Mouse (Mus musculus): ENCODE data around the gene 4930544D05Rik. TPM values are rescaled to one million over a fixed set of nuclear protein-coding genes. Genes with fewer than 3 reads are reported as not detected.
A peak's percentile ranks its signal among the peaks of the same experiment; 100 is the strongest.

The 4930544D05Rik gene
- total and polyA plus RNA-seq, 2 experiments = not detected

DNA sequence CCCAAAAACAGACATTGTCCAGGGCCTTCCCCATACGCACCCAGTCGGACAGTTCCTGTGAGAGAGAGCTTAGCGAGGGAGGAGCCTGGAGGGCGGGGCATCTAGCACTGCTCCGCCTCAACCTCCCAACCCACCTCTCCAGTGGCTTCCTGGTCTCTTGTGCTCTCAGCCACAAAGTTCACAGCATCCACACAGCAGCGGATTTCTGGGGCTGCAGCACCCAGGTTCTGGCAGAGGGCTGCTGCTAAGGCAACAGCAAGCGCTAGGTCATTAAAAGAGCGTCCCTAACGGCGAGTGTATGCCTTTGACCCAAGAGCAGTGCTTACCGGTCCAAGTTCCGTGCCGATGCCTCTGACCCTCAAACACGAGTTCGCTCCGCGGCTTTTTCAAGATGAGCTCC, 574 bp upstream of the 4930544D05Rik start:
- no peaks in the 10 kb centered on the region for H3K79me2 ChIP-seq (ENCODE audit: control insufficient read depth, insufficient read depth, low read length)
- peak overlapping the region; percentile 17; the same call in 1 of the 2 replicates for H3K4me3 ChIP-seq (ENCODE audit: insufficient read depth, low read depth, low read length)
- WGBS = 10% methylated on average over 17 of the region's 17 CpGs
- DNase-seq (ENCODE audit: extremely low read depth, low read depth, low spot score) = peak; percentile 67
- TF ChIP-seq POLR2A (IDR thresholded peaks at IDR 0.05; ENCODE audit: extremely low read depth, insufficient read depth, low read length) (no peak), CTCF (IDR thresholded peaks at IDR 0.05; ENCODE audit: low read depth, low read length) (no peak)
- peaks cover 3% of the 10 kb centered on the region; the same call in 1 of the 2 replicates for H3K36me3 ChIP-seq (ENCODE audit: control insufficient read depth, insufficient read depth, low read length)
- H3K9ac ChIP-seq (ENCODE audit: low read depth, low read length) = 0 out of 2 replicates have a peak overlapping the region, but pooled peaks have one; percentile 10
- peaks cover 3% of the 10 kb centered on the region; the same call in 1 of the 2 replicates for H3K4me1 ChIP-seq (ENCODE audit: control insufficient read depth, insufficient read depth, low read length)
- H3K27ac ChIP-seq (replicated peaks; ENCODE audit: insufficient read depth, low read depth, low read length) = no peak overlapping the region
- H3K27me3 ChIP-seq (ENCODE audit: control insufficient read depth, insufficient read depth, low read length) = no peaks in the 10 kb centered on the region

DNA sequence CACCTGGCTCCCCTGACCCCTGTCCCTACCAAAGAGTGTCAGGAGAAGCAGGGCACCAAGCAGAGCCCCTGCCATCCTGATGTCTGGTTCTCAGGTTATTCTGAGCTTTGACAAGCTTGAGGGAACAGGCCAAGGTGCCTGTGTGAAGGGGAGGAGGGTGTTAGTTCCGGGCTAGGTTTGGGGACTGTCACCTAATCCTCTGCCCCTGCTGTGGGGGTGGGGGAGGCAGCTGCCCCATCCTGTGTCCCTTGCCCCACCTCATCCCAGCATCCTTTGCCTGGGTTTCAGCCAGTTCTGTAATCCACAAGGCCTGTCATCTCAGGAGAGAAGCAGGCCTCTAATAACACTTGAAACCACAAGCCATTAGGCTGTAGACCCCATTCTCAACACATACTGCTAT, 3.5 kb downstream of the 4930544D05Rik start, which contains the start of gene Chrne:
Chrne (minus strand) TSS at position 116 of the 400 bp plus-strand sequence.
- H3K27me3 ChIP-seq (ENCODE audit: control insufficient read depth, insufficient read depth, low read length) = no peaks in the 10 kb centered on the region
- no peak within 1 kb of the TSS for H3K4me3 ChIP-seq (ENCODE audit: insufficient read depth, low read depth, low read length)
- no peak for TF ChIP-seq CTCF (IDR thresholded peaks at IDR 0.05; ENCODE audit: low read depth, low read length)
- TF ChIP-seq POLR2A (IDR thresholded peaks at IDR 0.05; ENCODE audit: extremely low read depth, insufficient read depth, low read length) = no peak
- no peak within 1 kb of the TSS for H3K9ac ChIP-seq (ENCODE audit: low read depth, low read length)
- DNase-seq (ENCODE audit: extremely low read depth, low read depth, low spot score) = no peak
- H3K4me1 ChIP-seq (ENCODE audit: control insufficient read depth, insufficient read depth, low read length) = peaks cover 3% of the 10 kb centered on the region; the same call in 1 of the 2 replicates
- H3K79me2 ChIP-seq (ENCODE audit: control insufficient read depth, insufficient read depth, low read length) = no peaks in the 10 kb centered on the region
- H3K27ac ChIP-seq (replicated peaks; ENCODE audit: insufficient read depth, low read depth, low read length) = no peak within 1 kb of the TSS
- WGBS = 77% methylated on average over 1 of the region's 1 CpGs
- no peaks in the 10 kb centered on the region for H3K36me3 ChIP-seq (ENCODE audit: control insufficient read depth, insufficient read depth, low read length)

DNA sequence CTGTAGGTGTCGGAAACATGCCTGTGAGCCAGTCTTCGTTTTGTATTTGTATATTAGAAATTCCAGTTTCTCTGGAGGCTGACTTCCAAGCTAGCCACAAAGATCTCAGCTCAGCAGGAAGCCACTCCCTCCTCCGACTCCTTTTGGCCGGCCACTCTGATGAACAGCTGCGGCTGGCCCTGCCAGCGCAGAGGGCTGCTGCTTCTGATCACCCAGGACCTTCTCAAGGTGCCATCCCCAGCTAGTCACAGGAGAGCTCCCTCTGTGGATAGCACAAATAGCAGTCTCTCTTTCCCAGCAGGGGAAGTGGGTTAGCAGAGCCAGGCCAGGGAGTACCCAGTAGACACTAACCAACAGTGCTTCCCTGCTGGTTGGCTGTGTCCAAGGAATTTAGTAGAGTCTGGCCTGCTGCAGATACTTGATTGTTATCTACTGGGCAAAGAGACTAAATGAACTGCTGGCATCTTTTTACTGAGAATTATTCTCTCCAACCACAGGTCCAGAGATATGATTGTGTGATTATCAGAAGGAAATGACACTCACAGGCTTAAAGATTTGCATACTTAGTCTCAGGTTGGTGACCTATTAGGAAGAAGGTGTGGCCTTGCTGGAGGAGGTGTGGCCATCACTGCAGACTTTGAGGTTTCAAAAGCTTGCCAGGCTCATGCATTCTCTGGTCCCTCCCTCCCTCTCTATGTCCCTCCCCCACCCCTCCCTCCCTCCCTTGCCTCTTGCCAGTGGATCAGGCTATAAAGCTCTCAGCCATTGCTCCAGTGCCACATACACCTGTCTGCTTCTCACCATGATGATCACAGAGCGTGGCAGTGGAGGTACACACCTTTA, 6.5 kb downstream of the 4930544D05Rik start:
- Histone ChIP-seq H3K9ac (ENCODE audit: low read depth, low read length) (no peak overlapping the region), H3K79me2 (ENCODE audit: control insufficient read depth, insufficient read depth, low read length) (no peaks in the 10 kb centered on the region), H3K27ac (replicated peaks; ENCODE audit: insufficient read depth, low read depth, low read length) (no peak overlapping the region), H3K4me3 (ENCODE audit: insufficient read depth, low read depth, low read length) (no peak overlapping the region), H3K27me3 (ENCODE audit: control insufficient read depth, insufficient read depth, low read length) (no peaks in the 10 kb centered on the region), H3K4me1 (ENCODE audit: control insufficient read depth, insufficient read depth, low read length) (0 out of 2 replicates have a peak, but pooled peaks cover 5% of the 10 kb centered on the region), H3K36me3 (ENCODE audit: control insufficient read depth, insufficient read depth, low read length) (no peaks in the 10 kb centered on the region)
- peak; percentile 58 for DNase-seq (ENCODE audit: extremely low read depth, low read depth, low spot score)
- WGBS = 76% methylated on average over 7 of the region's 7 CpGs
- no peak for TF ChIP-seq POLR2A (IDR thresholded peaks at IDR 0.05; ENCODE audit: extremely low read depth, insufficient read depth, low read length)
- TF ChIP-seq CTCF (IDR thresholded peaks at IDR 0.05; ENCODE audit: low read depth, low read length) = no peak

DNA sequence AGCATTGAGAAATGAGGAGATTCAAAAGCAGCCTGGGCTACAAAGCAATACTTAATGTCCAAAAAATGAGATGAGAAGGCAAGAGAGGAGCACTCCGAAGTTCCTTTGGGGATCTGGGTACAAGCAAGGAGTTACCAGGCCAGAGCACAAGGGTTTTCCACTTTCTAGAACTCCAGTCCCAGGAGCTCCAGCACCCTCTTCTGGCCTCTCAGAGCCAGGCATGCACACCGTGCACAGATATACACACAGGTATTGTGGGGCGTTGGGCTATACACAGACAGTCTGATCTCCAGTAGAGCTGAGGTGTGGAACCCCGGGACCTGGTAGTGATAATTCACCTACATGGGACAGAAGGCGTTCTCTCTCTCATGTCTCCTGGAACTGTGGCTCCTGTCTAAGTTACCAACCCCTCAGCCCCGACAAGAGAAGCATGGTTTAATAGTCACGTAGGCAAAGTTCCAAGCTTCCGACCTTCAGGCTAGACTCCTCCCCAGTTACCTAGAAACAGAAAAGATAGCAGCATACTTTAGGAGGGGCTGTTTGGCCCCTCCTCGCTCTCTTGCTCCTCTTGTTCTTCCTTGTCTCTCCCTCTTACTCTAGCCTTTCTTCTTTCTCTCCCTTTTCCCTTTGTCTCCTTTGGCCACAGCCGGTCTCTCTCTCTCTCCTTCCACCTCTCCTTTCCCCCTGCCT, 7.5 kb downstream of the 4930544D05Rik start:
- WGBS = 89% methylated on average over 10 of the region's 10 CpGs
- no peak for DNase-seq (ENCODE audit: extremely low read depth, low read depth, low spot score)
- Histone ChIP-seq H3K79me2 (ENCODE audit: control insufficient read depth, insufficient read depth, low read length) (no peaks in the 10 kb centered on the region), H3K27me3 (ENCODE audit: control insufficient read depth, insufficient read depth, low read length) (no peaks in the 10 kb centered on the region), H3K27ac (replicated peaks; ENCODE audit: insufficient read depth, low read depth, low read length) (no peak overlapping the region), H3K4me3 (ENCODE audit: insufficient read depth, low read depth, low read length) (no peak overlapping the region), H3K4me1 (ENCODE audit: control insufficient read depth, insufficient read depth, low read length) (0 out of 2 replicates have a peak, but pooled peaks cover 5% of the 10 kb centered on the region), H3K9ac (ENCODE audit: low read depth, low read length) (no peak overlapping the region), H3K36me3 (ENCODE audit: control insufficient read depth, insufficient read depth, low read length) (no peaks in the 10 kb centered on the region)
- TF ChIP-seq CTCF (IDR thresholded peaks at IDR 0.05; ENCODE audit: low read depth, low read length) (peak; percentile 35), POLR2A (IDR thresholded peaks at IDR 0.05; ENCODE audit: extremely low read depth, insufficient read depth, low read length) (no peak)

DNA sequence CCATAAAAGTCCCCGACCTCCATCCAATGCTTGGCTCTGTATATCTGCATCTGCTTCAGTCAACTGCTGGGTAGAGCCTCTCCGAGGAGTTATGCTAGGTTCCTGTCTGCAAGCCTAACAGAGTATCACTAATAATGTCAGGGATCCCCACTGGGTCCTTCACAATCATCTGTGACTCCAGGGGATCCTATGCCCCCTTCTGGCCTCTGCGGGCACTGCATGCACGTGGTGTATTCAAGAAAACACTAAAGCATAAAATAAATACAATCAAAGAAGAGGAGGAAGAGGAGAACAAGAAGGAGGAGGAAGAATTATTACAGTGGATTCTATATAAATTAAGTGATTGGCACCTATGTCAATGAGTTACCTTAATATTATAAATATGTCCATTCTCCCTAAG, 9.8 kb downstream of the 4930544D05Rik start:
- peak; percentile 79 for TF ChIP-seq CTCF (IDR thresholded peaks at IDR 0.05; ENCODE audit: low read depth, low read length)
- no peak for TF ChIP-seq POLR2A (IDR thresholded peaks at IDR 0.05; ENCODE audit: extremely low read depth, insufficient read depth, low read length)
- Histone ChIP-seq H3K4me1 (ENCODE audit: control insufficient read depth, insufficient read depth, low read length) (peaks cover 10% of the 10 kb centered on the region), H3K4me3 (ENCODE audit: insufficient read depth, low read depth, low read length) (no peak overlapping the region), H3K27ac (replicated peaks; ENCODE audit: insufficient read depth, low read depth, low read length) (no peak overlapping the region), H3K36me3 (ENCODE audit: control insufficient read depth, insufficient read depth, low read length) (no peaks in the 10 kb centered on the region), H3K27me3 (ENCODE audit: control insufficient read depth, insufficient read depth, low read length) (no peaks in the 10 kb centered on the region), H3K9ac (ENCODE audit: low read depth, low read length) (no peak overlapping the region), H3K79me2 (ENCODE audit: control insufficient read depth, insufficient read depth, low read length) (no peaks in the 10 kb centered on the region)
- no peak for DNase-seq (ENCODE audit: extremely low read depth, low read depth, low spot score)
- 57% methylated on average over 4 of the region's 4 CpGs for WGBS

All from liver, adult 2 months (tissue).